Mouse (Mus musculus): ENCODE data around the gene Itga6. TPM values are rescaled to one million over a fixed set of nuclear protein-coding genes. Genes with fewer than 3 reads are reported as not detected.
"Not testable (repeated sequence)": the region's sequence is repeated elsewhere in the genome, so short reads cannot be mapped to it uniquely, and the experiment has no call there.

Gene Itga6
- polyA plus RNA-seq, 1 experiment: 160 TPM

GRCm38 (mm10) chr2:71834371-71834770, 89.0 kb downstream of the Itga6 start:
- Histone ChIP-seq H3K27ac (ENCODE audit: insufficient read depth, low read depth, low read length) (no peak overlapping the region), H3K4me3 (ENCODE audit: insufficient read depth, low read length) (no peak overlapping the region), H3K4me1 (ENCODE audit: control insufficient read depth, insufficient read depth, low read length) (no peaks in the 10 kb centered on the region)
- no peak for TF ChIP-seq CTCF (IDR thresholded peaks at IDR 0.05; ENCODE audit: low read depth, low read length)
- no peak for TF ChIP-seq POLR2A (IDR thresholded peaks at IDR 0.05; ENCODE audit: borderline replicate concordance, low read depth, low read length)

GRCm38 (mm10) chr2:71835556-71835955, 90.1 kb downstream of the Itga6 start:
- Histone ChIP-seq H3K4me1 (ENCODE audit: control insufficient read depth, insufficient read depth, low read length) (no peaks in the 10 kb centered on the region), H3K4me3 (ENCODE audit: insufficient read depth, low read length) (no peak overlapping the region), H3K27ac (ENCODE audit: insufficient read depth, low read depth, low read length) (no peak overlapping the region)
- no peak for TF ChIP-seq POLR2A (IDR thresholded peaks at IDR 0.05; ENCODE audit: borderline replicate concordance, low read depth, low read length)
- TF ChIP-seq CTCF (IDR thresholded peaks at IDR 0.05; ENCODE audit: low read depth, low read length): no peak

- Histone ChIP-seq H3K4me1 (ENCODE audit: control insufficient read depth, insufficient read depth, low read length) (no peaks in the 10 kb centered on the region), H3K27ac (ENCODE audit: insufficient read depth, low read depth, low read length) (no peak overlapping the region), H3K4me3 (ENCODE audit: insufficient read depth, low read length) (no peak overlapping the region)
- TF ChIP-seq CTCF (IDR thresholded peaks at IDR 0.05; ENCODE audit: low read depth, low read length) (no peak), POLR2A (IDR thresholded peaks at IDR 0.05; ENCODE audit: borderline replicate concordance, low read depth, low read length) (no peak)
Measured at GRCm38 (mm10) chr2:71836232-71836631, 90.8 kb downstream of the Itga6 start.

GRCm38 (mm10) chr2:71837261-71837660, 91.8 kb downstream of the Itga6 start:
- Histone ChIP-seq H3K4me1 (ENCODE audit: control insufficient read depth, insufficient read depth, low read length) (peaks cover 3% of the 10 kb centered on the region), H3K4me3 (ENCODE audit: insufficient read depth, low read length) (no peak overlapping the region), H3K27ac (ENCODE audit: insufficient read depth, low read depth, low read length) (no peak overlapping the region)
- TF ChIP-seq POLR2A (IDR thresholded peaks at IDR 0.05; ENCODE audit: borderline replicate concordance, low read depth, low read length): no peak
- TF ChIP-seq CTCF (IDR thresholded peaks at IDR 0.05; ENCODE audit: low read depth, low read length): no peak

- H3K4me1 ChIP-seq (ENCODE audit: control insufficient read depth, insufficient read depth, low read length): peaks cover 8% of the 10 kb centered on the region
- no peak for TF ChIP-seq POLR2A (IDR thresholded peaks at IDR 0.05; ENCODE audit: borderline replicate concordance, low read depth, low read length)
- TF ChIP-seq CTCF (IDR thresholded peaks at IDR 0.05; ENCODE audit: low read depth, low read length): peak; percentile 59
- H3K4me3 ChIP-seq (ENCODE audit: insufficient read depth, low read length): no peak overlapping the region
- no peak overlapping the region for H3K27ac ChIP-seq (ENCODE audit: insufficient read depth, low read depth, low read length)
Measured at GRCm38 (mm10) chr2:71837791-71838190, 92.4 kb downstream of the Itga6 start.

- peaks cover 16% of the 10 kb centered on the region for H3K4me1 ChIP-seq (ENCODE audit: control insufficient read depth, insufficient read depth, low read length)
- no peak overlapping the region for H3K4me3 ChIP-seq (ENCODE audit: insufficient read depth, low read length)
- peak overlapping the region; percentile 93 for H3K27ac ChIP-seq (ENCODE audit: insufficient read depth, low read depth, low read length)
- TF ChIP-seq CTCF (IDR thresholded peaks at IDR 0.05; ENCODE audit: low read depth, low read length): no peak
- TF ChIP-seq POLR2A (IDR thresholded peaks at IDR 0.05; ENCODE audit: borderline replicate concordance, low read depth, low read length): no peak
Measured at GRCm38 (mm10) chr2:71843316-71843715, 97.9 kb downstream of the Itga6 start.

- Histone ChIP-seq H3K27ac (ENCODE audit: insufficient read depth, low read depth, low read length) (no peak overlapping the region), H3K4me1 (ENCODE audit: control insufficient read depth, insufficient read depth, low read length) (peaks cover 16% of the 10 kb centered on the region), H3K4me3 (ENCODE audit: insufficient read depth, low read length) (no peak overlapping the region)
- TF ChIP-seq CTCF (IDR thresholded peaks at IDR 0.05; ENCODE audit: low read depth, low read length) (no peak), POLR2A (IDR thresholded peaks at IDR 0.05; ENCODE audit: borderline replicate concordance, low read depth, low read length) (no peak)
Measured at GRCm38 (mm10) chr2:71844906-71845305, 99.5 kb downstream of the Itga6 start.

GRCm38 (mm10) chr2:71852161-71852560, 106.7 kb downstream of the Itga6 start:
- not testable (repeated sequence) for H3K27ac ChIP-seq (ENCODE audit: insufficient read depth, low read depth, low read length); H3K4me3 ChIP-seq (ENCODE audit: insufficient read depth, low read length); H3K4me1 ChIP-seq (ENCODE audit: control insufficient read depth, insufficient read depth, low read length)

- peaks cover 7% of the 10 kb centered on the region for H3K4me1 ChIP-seq (ENCODE audit: control insufficient read depth, insufficient read depth, low read length)
- no peak overlapping the region for H3K27ac ChIP-seq (ENCODE audit: insufficient read depth, low read depth, low read length)
- no peak for TF ChIP-seq CTCF (IDR thresholded peaks at IDR 0.05; ENCODE audit: low read depth, low read length)
- no peak for TF ChIP-seq POLR2A (IDR thresholded peaks at IDR 0.05; ENCODE audit: borderline replicate concordance, low read depth, low read length)
- H3K4me3 ChIP-seq (ENCODE audit: insufficient read depth, low read length): no peak overlapping the region
Measured at GRCm38 (mm10) chr2:71855076-71855475, 109.7 kb downstream of the Itga6 start.

- no peak overlapping the region for H3K27ac ChIP-seq (ENCODE audit: insufficient read depth, low read depth, low read length)
- no peak overlapping the region for H3K4me3 ChIP-seq (ENCODE audit: insufficient read depth, low read length)
Measured at GRCm38 (mm10) chr2:71863531-71864173, 118.2 kb downstream of the Itga6 start.

GRCm38 (mm10) chr2:71865022-71865421, 119.6 kb downstream of the Itga6 start:
- peaks cover 29% of the 10 kb centered on the region for H3K4me1 ChIP-seq (ENCODE audit: control insufficient read depth, insufficient read depth, low read length)
- no peak for TF ChIP-seq POLR2A (IDR thresholded peaks at IDR 0.05; ENCODE audit: borderline replicate concordance, low read depth, low read length)
- TF ChIP-seq CTCF (IDR thresholded peaks at IDR 0.05; ENCODE audit: low read depth, low read length): no peak
- no peak overlapping the region for H3K4me3 ChIP-seq (ENCODE audit: insufficient read depth, low read length)
- no peak overlapping the region for H3K27ac ChIP-seq (ENCODE audit: insufficient read depth, low read depth, low read length)

More at GRCm38 (mm10) chr2:71863531-71864173, 118.2 kb downstream of the Itga6 start:
- peaks cover 35% of the 10 kb centered on the region for H3K4me1 ChIP-seq (ENCODE audit: control insufficient read depth, insufficient read depth, low read length)
- TF ChIP-seq POLR2A (IDR thresholded peaks at IDR 0.05; ENCODE audit: borderline replicate concordance, low read depth, low read length): no peak
- TF ChIP-seq CTCF (IDR thresholded peaks at IDR 0.05; ENCODE audit: low read depth, low read length): no peak
